Mouse (Mus musculus): Measurements from ENCODE around the gene Myocd. TPM values are rescaled to one million over a fixed set of nuclear protein-coding genes. Genes with fewer than 3 reads are reported as not detected.

Myocd gene
- polyA plus RNA-seq, 1 experiment from 2014 or later = 0.11 TPM

DNA sequence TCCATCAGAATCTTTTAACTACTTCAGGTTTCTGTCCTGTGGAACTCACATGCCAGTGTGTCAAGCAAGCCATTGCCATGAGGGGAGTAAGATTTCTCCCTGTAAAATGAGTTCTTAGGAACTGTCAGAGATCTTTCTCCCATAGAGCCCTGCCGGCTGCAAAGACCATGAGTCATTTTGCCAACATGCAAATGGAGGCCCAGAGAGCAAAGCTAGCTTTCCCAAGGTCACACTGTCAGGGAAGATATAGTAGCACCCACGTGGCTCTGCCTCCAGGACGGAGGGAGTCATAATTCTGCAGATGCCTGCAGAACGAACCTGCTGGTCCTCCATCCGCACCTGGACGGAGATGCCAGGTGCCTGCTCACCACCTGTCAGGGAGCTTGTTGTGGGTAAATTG lies 6.3 kb downstream of the Myocd start:
- Histone ChIP-seq H3K4me3 (ENCODE audit: low read depth, low read length) (no peak overlapping the region), H3K4me2 (ENCODE audit: low read depth, low read length) (no peak overlapping the region), H3K27me3 (ENCODE audit: control insufficient read depth, insufficient read depth, low read depth, low read length) (no peaks in the 10 kb centered on the region; the same call in 1 of the 2 replicates), H3K27ac (ENCODE audit: low read length) (no peak overlapping the region), H3K9me3 (replicated peaks; ENCODE audit: control insufficient read depth, low read length) (no peaks in the 10 kb centered on the region), H3K9ac (ENCODE audit: low read depth, low read length) (no peak overlapping the region), H3K36me3 (ENCODE audit: control insufficient read depth, insufficient read depth) (no peaks in the 10 kb centered on the region), H3K4me1 (ENCODE audit: control insufficient read depth, low read depth, low read length) (no peaks in the 10 kb centered on the region)
- ATAC-seq (ENCODE audit: low read depth) = no peak
- 61% methylated on average over 6 of the region's 6 CpGs for WGBS (ENCODE audit: insufficient replicate concordance)

DNA sequence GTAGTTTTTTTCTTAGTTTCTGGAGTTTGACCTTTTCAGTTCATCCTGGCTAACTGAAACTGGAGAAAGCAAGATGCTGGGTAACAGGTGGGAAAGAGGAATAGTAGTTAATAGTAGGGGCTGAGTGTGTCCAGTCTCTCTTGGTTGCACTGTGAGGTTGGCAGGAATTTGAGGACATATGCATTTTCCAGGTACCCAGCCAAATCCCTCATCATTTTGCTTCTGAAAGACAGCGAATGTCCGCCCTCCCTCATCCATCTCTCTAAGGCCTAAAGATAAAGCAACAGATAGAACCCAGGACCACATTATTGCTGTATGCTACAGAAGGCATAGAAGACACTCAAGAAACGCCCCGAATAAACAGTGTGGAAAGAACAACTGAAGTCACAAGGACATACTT lies 10.8 kb downstream of the Myocd start:
- Histone ChIP-seq H3K4me3 (ENCODE audit: low read depth, low read length) (no peak overlapping the region), H3K9me3 (replicated peaks; ENCODE audit: control insufficient read depth, low read length) (no peaks in the 10 kb centered on the region), H3K9ac (ENCODE audit: low read depth, low read length) (no peak overlapping the region), H3K36me3 (ENCODE audit: control insufficient read depth, insufficient read depth) (no peaks in the 10 kb centered on the region), H3K4me1 (ENCODE audit: control insufficient read depth, low read depth, low read length) (no peaks in the 10 kb centered on the region), H3K27ac (ENCODE audit: low read length) (no peak overlapping the region), H3K4me2 (ENCODE audit: low read depth, low read length) (no peak overlapping the region), H3K27me3 (ENCODE audit: control insufficient read depth, insufficient read depth, low read depth, low read length) (no peaks in the 10 kb centered on the region)
- WGBS (ENCODE audit: insufficient replicate concordance) = 70% methylated on average over 4 of the region's 4 CpGs
- ATAC-seq (ENCODE audit: low read depth) = no peak

DNA sequence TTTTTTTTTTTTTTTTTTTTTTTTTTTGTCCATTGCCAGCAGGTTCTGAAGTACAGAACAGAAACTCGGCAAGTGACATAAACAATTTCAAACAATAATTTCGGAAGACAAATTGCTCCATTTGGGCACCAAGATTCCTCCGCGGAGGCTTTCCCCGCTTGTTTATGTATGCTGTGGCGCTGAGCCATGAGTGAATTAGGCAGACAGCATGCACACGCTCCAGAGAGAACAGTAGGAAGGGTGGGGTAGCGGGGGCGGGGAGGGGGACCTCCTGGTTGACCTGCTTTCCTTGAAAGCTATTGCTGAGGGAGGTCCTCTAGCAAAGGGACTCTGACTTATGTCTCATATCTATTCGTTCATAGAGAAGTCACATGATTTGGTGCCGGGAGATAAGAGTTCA lies 13.6 kb downstream of the Myocd start:
- Histone ChIP-seq H3K27me3 (ENCODE audit: control insufficient read depth, insufficient read depth, low read depth, low read length) (no peaks in the 10 kb centered on the region), H3K9ac (ENCODE audit: low read depth, low read length) (no peak overlapping the region), H3K36me3 (ENCODE audit: control insufficient read depth, insufficient read depth) (no peaks in the 10 kb centered on the region), H3K4me3 (ENCODE audit: low read depth, low read length) (no peak overlapping the region), H3K9me3 (replicated peaks; ENCODE audit: control insufficient read depth, low read length) (no peaks in the 10 kb centered on the region), H3K4me1 (ENCODE audit: control insufficient read depth, low read depth, low read length) (no peaks in the 10 kb centered on the region), H3K4me2 (ENCODE audit: low read depth, low read length) (no peak overlapping the region), H3K27ac (ENCODE audit: low read length) (no peak overlapping the region)
- ATAC-seq (ENCODE audit: low read depth) = no peak
- 62% methylated on average over 11 of the region's 11 CpGs for WGBS (ENCODE audit: insufficient replicate concordance)

DNA sequence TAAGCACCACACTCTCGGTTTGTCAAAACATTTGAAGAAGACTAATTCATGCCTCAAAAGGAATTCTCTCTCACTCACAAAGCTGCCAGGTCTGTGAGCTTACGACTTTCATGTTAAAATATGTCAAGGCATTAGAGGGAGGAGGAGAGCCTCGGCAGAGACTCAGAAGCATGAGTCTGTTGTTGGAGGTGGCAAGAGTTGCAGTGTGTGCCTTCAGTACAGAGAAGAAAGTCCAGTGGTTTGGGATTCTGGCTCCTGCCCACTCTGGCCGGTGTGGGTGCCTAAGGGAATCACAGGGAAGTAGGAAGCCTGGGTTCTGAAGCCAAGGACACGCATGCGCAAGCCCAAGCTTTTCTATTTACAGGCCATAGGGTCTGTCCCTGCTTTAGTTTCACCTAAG lies 14.2 kb downstream of the Myocd start:
- no peak overlapping the region for H3K4me2 ChIP-seq (ENCODE audit: low read depth, low read length)
- 73% methylated on average over 6 of the region's 6 CpGs for WGBS (ENCODE audit: insufficient replicate concordance)

DNA sequence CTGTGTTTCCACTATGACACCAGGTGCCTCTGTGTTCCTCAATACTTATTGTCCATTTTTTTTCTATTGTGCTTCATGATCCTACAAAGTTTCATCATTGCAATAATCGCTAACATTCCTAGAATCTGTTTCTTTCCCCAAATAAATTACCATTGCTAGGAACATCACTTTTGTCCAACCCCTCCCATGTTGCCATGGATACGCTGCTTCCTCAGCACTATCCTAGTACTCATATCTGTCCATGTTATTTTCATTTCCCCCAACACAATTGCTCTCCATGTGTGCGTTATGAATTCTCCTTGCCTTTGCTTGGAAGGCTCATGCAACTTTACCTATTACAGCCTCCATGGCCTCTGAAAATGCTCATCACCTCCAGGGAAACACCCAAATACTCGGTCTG lies 19.4 kb downstream of the Myocd start:
- Histone ChIP-seq H3K36me3 (ENCODE audit: control insufficient read depth, insufficient read depth) (no peaks in the 10 kb centered on the region), H3K27me3 (ENCODE audit: control insufficient read depth, insufficient read depth, low read depth, low read length) (no peaks in the 10 kb centered on the region), H3K4me2 (ENCODE audit: low read depth, low read length) (no peak overlapping the region), H3K27ac (ENCODE audit: low read length) (no peak overlapping the region), H3K4me3 (ENCODE audit: low read depth, low read length) (no peak overlapping the region), H3K9ac (ENCODE audit: low read depth, low read length) (no peak overlapping the region), H3K9me3 (replicated peaks; ENCODE audit: control insufficient read depth, low read length) (no peaks in the 10 kb centered on the region), H3K4me1 (ENCODE audit: control insufficient read depth, low read depth, low read length) (no peaks in the 10 kb centered on the region)
- 63% methylated on average over 4 of the region's 4 CpGs for WGBS (ENCODE audit: insufficient replicate concordance)
- ATAC-seq (ENCODE audit: low read depth) = no peak

More for the DNA sequence above, 14.2 kb downstream of the Myocd start:
- Histone ChIP-seq H3K4me3 (ENCODE audit: low read depth, low read length) (no peak overlapping the region), H3K9me3 (replicated peaks; ENCODE audit: control insufficient read depth, low read length) (no peaks in the 10 kb centered on the region), H3K36me3 (ENCODE audit: control insufficient read depth, insufficient read depth) (no peaks in the 10 kb centered on the region), H3K9ac (ENCODE audit: low read depth, low read length) (no peak overlapping the region), H3K27ac (ENCODE audit: low read length) (no peak overlapping the region), H3K27me3 (ENCODE audit: control insufficient read depth, insufficient read depth, low read depth, low read length) (no peaks in the 10 kb centered on the region), H3K4me1 (ENCODE audit: control insufficient read depth, low read depth, low read length) (no peaks in the 10 kb centered on the region)
- ATAC-seq (ENCODE audit: low read depth) = no peak

DNA sequence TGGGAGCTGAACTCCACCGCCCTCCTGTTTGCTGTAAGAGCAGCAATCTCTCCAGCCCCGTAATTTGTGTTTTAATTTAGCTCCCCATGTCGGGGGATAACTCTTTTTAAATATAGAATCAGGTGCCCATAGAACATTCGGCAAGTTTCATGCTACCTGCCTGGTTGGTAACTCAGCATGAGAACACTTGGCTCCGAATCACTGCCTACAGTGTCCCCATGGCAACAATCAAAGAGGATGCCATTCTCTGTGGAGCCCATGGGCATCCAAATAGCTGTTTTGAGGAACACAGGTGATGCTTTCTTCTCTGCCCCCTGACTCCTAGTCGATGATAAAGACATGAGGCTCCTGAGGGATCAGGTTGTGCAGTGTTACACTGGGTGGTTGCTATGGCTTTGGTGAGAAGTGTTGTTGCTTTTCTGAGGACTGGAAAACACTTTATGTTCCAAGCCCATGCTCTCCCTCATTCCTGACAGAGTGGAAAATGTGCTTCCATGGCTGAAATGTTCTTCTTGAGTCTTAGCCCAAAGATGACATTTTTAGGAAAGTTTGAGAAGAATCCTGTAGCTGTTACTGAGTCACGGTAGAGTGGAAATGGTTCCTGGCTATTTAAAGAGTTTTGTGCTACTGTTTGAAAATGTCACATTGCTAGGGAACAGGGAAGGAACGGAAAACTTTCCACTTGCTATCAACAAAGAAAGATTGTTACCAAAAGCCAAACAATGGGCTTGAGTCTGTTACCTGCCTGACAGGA lies 23.3 kb downstream of the Myocd start:
- no peaks in the 10 kb centered on the region for H3K36me3 ChIP-seq (ENCODE audit: control insufficient read depth, insufficient read depth)

DNA sequence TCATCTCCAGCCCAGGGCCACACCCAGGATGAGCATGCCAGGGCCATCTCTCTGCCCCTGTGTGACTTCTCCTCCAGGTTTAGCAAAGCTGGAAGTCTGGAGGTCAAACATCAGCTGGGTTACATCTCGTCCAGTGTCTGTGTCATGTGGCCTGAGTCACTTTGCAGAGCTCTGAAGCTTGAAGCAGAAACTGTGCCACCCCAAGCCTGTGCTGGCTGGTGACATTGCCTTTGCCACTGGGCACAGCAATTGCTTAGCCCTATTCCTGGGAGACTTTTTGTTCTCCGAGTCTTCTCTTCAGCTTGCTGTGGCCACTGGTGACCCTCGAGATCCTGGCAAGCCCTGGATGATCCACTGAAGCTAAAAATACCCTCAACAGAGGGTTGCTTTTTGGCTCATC lies 26.2 kb downstream of the Myocd start:
- Histone ChIP-seq H3K4me3 (ENCODE audit: low read depth, low read length) (no peak overlapping the region), H3K27ac (ENCODE audit: low read length) (no peak overlapping the region), H3K9ac (ENCODE audit: low read depth, low read length) (no peak overlapping the region), H3K4me2 (ENCODE audit: low read depth, low read length) (no peak overlapping the region), H3K36me3 (ENCODE audit: control insufficient read depth, insufficient read depth) (no peaks in the 10 kb centered on the region), H3K27me3 (ENCODE audit: control insufficient read depth, insufficient read depth, low read depth, low read length) (no peaks in the 10 kb centered on the region), H3K9me3 (replicated peaks; ENCODE audit: control insufficient read depth, low read length) (no peaks in the 10 kb centered on the region), H3K4me1 (ENCODE audit: control insufficient read depth, low read depth, low read length) (no peaks in the 10 kb centered on the region)
- 37% methylated on average over 3 of the region's 3 CpGs for WGBS (ENCODE audit: insufficient replicate concordance)
- ATAC-seq (ENCODE audit: low read depth) = no peak

More for the DNA sequence above, 23.3 kb downstream of the Myocd start:
- H3K9ac ChIP-seq (ENCODE audit: low read depth, low read length) = no peak overlapping the region
- H3K4me1 ChIP-seq (ENCODE audit: control insufficient read depth, low read depth, low read length) = no peaks in the 10 kb centered on the region
- WGBS (ENCODE audit: insufficient replicate concordance) = 56% methylated on average over 8 of the region's 8 CpGs
- no peak overlapping the region for H3K4me3 ChIP-seq (ENCODE audit: low read depth, low read length)
- no peak overlapping the region for H3K4me2 ChIP-seq (ENCODE audit: low read depth, low read length)
- H3K27me3 ChIP-seq (ENCODE audit: control insufficient read depth, insufficient read depth, low read depth, low read length) = no peaks in the 10 kb centered on the region
- no peak overlapping the region for H3K27ac ChIP-seq (ENCODE audit: low read length)
- ATAC-seq (ENCODE audit: low read depth) = no peak
- H3K9me3 ChIP-seq (replicated peaks; ENCODE audit: control insufficient read depth, low read length) = no peaks in the 10 kb centered on the region

DNA sequence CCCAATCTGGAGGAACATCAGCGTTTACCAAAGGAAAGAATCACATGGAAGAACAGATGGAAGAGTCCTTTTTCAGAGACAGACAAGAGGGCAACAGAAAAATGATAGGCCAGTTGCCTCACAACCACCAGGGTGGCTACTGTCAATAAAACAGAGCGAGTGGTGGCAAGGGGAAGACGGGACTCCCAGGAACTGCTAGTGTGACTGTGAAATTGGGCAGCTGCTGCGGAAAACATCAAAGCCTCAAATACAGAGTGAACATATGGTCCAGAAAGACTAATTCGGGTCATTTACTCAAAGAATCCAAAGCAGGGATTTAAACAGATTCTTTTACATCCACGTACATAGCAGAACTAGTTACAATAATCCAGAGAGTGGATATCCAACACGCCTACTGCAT lies 29.3 kb downstream of the Myocd start:
- Histone ChIP-seq H3K36me3 (ENCODE audit: control insufficient read depth, insufficient read depth) (no peaks in the 10 kb centered on the region), H3K27ac (ENCODE audit: low read length) (no peak overlapping the region), H3K9ac (ENCODE audit: low read depth, low read length) (no peak overlapping the region), H3K9me3 (replicated peaks; ENCODE audit: control insufficient read depth, low read length) (no peaks in the 10 kb centered on the region), H3K27me3 (ENCODE audit: control insufficient read depth, insufficient read depth, low read depth, low read length) (no peaks in the 10 kb centered on the region), H3K4me1 (ENCODE audit: control insufficient read depth, low read depth, low read length) (no peaks in the 10 kb centered on the region), H3K4me3 (ENCODE audit: low read depth, low read length) (no peak overlapping the region), H3K4me2 (ENCODE audit: low read depth, low read length) (no peak overlapping the region)
- ATAC-seq (ENCODE audit: low read depth) = no peak
- WGBS (ENCODE audit: insufficient replicate concordance) = 67% methylated on average over 7 of the region's 7 CpGs

DNA sequence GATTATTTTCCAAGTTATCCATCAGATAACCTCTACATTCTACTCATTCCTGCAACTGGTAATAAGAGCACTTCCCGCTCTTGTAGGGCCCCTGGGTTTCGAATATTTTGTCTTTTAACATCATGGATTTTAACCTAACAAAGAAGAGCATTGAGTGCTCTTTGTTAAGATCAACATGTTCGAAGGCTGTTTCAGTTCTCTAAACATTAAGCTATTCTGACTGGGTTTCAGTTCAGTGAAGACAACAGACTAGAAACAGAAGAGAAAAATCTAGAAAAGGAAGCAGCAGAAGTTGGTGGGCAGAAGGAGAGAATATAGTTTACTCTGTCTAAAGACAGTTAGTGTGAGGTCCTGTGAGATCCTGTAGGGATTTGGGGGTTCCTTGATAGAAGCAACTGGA lies 31.9 kb downstream of the Myocd start:
- H3K27ac ChIP-seq (ENCODE audit: low read length) = no peak overlapping the region
- 49% methylated on average over 3 of the region's 3 CpGs for WGBS (ENCODE audit: insufficient replicate concordance)

More for the DNA sequence above, 31.9 kb downstream of the Myocd start:
- Histone ChIP-seq H3K9me3 (replicated peaks; ENCODE audit: control insufficient read depth, low read length) (no peaks in the 10 kb centered on the region), H3K4me2 (ENCODE audit: low read depth, low read length) (no peak overlapping the region), H3K36me3 (ENCODE audit: control insufficient read depth, insufficient read depth) (no peaks in the 10 kb centered on the region), H3K4me1 (ENCODE audit: control insufficient read depth, low read depth, low read length) (no peaks in the 10 kb centered on the region), H3K9ac (ENCODE audit: low read depth, low read length) (no peak overlapping the region), H3K4me3 (ENCODE audit: low read depth, low read length) (no peak overlapping the region), H3K27me3 (ENCODE audit: control insufficient read depth, insufficient read depth, low read depth, low read length) (no peaks in the 10 kb centered on the region)
- ATAC-seq (ENCODE audit: low read depth) = no peak
